Mouse (Mus musculus) embryo, embryonic 10 days (tissue): ENCODE results near the gene Cd47.

ENCODE experiments used
- DNase-seq: peaks from one replicate; pipeline ENCODE4 v3.0.0-alpha.2; 2015; ENCODE audit warnings: low spot score

Gene Cd47

GRCm38 (mm10) chr16:49914094-49914493, 113.8 kb downstream of the Cd47 start:
- DNase-seq = no peak

- DNase-seq = no peak
Observed at GRCm38 (mm10) chr16:49915532-49916476, 115.5 kb downstream of the Cd47 start.

GRCm38 (mm10) chr16:49920191-49920590, 119.9 kb downstream of the Cd47 start:
- no peak for DNase-seq

- DNase-seq = no peak
Observed at GRCm38 (mm10) chr16:49921677-49922076, 121.3 kb downstream of the Cd47 start.

GRCm38 (mm10) chr16:49922098-49922497, 121.8 kb downstream of the Cd47 start:
- no peak for DNase-seq

GRCm38 (mm10) chr16:49923720-49924119, 123.4 kb downstream of the Cd47 start:
- DNase-seq = no peak

GRCm38 (mm10) chr16:49924941-49925340, 124.6 kb downstream of the Cd47 start:
- DNase-seq = no peak

- DNase-seq = no peak
Observed at GRCm38 (mm10) chr16:49933274-49933673, 132.9 kb downstream of the Cd47 start.

- DNase-seq = no peak
Observed at GRCm38 (mm10) chr16:49936008-49936443, 135.7 kb downstream of the Cd47 start.

- DNase-seq = no peak
Observed at GRCm38 (mm10) chr16:49936793-49937192, 136.5 kb downstream of the Cd47 start.

- no peak for DNase-seq
Observed at GRCm38 (mm10) chr16:49937218-49938165, 137.2 kb downstream of the Cd47 start.

- no peak for DNase-seq
Observed at GRCm38 (mm10) chr16:49938483-49939301, 138.4 kb downstream of the Cd47 start.

- no peak for DNase-seq
Observed at GRCm38 (mm10) chr16:49939376-49939775, 139.0 kb downstream of the Cd47 start.

GRCm38 (mm10) chr16:49940473-49940872, 140.1 kb downstream of the Cd47 start:
- DNase-seq = peak; percentile 45

GRCm38 (mm10) chr16:49941031-49941430, 140.7 kb downstream of the Cd47 start:
- peak; percentile 56 for DNase-seq

- DNase-seq = no peak
Observed at GRCm38 (mm10) chr16:49943726-49944125, 143.4 kb downstream of the Cd47 start.

GRCm38 (mm10) chr16:49945084-49945483, 144.8 kb downstream of the Cd47 start:
- DNase-seq = no peak

GRCm38 (mm10) chr16:49947049-49947448, 146.7 kb downstream of the Cd47 start:
- DNase-seq = no peak

GRCm38 (mm10) chr16:49947610-49948009, 147.3 kb downstream of the Cd47 start:
- DNase-seq = no peak

- DNase-seq = no peak
Observed at GRCm38 (mm10) chr16:49948287-49948686, 148.0 kb downstream of the Cd47 start.

- no peak for DNase-seq
Observed at GRCm38 (mm10) chr16:49949261-49949660, 148.9 kb downstream of the Cd47 start.

- DNase-seq = no peak
Observed at GRCm38 (mm10) chr16:49950340-49950739, 150.0 kb downstream of the Cd47 start.
